Mouse (Mus musculus) CD4-positive, CD25-positive, alpha-beta regulatory T cell (primary cell): ENCODE data around the gene Mark3. TPM values are rescaled to one million over a fixed set of nuclear protein-coding genes. Genes with fewer than 3 reads are reported as not detected.

Source experiments
- polyA plus RNA-seq: library from polyadenylated mRNA; unstranded; fragments of 100-300 nt; shearing (Covaris generic); gene quantifications from one replicate; pipeline ENCODE4 v1.2.1, GENCODE M21; 2017

Gene Mark3
- polyA plus RNA-seq = 129 TPM

DNA sequence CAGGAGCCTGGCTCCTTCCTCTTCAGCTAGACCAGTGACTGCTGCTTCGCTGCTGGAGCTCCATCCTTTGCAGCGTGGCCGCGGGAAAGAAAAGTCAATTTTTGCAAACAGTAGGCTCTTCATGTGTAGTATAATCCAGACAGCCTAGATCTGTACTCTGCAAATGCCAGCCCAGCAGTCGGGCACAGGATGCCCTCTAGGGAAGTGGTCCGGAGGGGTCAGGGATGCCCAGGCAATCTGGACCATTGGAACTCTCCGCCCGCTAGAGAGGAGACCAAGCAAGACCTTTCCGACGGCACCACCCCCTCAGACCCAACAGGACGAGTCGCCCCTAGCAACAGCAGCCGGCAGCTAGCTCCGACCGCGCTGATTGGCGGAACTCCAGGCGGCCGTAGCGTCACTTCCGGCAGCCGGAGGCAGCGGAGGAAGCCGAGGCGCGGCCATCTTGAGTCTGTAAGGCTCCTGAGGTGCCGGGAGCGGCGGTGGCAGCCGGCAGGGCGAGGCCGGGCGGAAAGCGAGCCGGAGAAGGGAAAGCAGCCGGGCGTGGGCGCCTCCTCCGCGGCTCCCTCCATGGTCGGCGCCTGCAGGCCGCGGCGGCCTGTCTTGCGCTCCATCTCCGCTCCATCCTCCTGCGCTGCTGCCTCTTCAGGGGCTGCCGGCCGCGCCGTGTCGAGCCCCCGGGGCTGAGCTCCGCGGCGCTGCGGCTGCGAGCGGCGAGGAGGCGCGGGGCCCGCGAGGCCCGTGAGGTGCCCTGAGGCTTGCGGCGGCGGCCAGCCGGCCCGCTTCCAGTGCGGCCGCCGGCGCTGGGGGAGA, at the start of gene Mark3:
Gene Mark3 (plus strand): TSS at position 450 of the 813 bp plus-strand sequence.

DNA sequence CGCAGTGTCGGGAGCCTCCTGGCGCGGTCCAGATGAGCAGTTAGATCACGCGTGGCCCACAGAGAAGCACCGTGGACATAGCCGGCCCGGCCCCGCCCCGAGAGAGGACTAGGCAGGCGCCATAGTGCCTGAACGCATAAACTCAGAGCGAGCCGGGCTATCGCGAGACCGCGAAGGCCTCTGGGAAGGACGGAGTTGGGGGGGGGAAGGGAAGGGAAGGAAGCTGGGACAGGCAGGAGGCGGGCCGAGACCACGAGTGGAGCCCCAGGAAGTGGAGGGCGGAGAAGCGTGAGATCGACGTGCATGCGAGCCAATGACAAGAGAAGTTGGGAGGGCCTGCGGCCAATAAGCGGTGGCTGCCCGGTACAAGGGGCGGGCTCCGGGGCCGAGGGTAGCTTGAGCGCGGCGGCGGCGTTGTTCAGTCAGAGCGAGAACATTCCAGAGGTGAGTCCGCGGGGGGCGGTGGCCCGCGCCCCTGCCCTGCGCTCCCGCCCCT, 36.5 kb upstream of the Mark3 start, which contains the start of gene Eif5:
Gene Eif5 (plus strand): TSS at position 221 of the 496 bp plus-strand sequence.

DNA sequence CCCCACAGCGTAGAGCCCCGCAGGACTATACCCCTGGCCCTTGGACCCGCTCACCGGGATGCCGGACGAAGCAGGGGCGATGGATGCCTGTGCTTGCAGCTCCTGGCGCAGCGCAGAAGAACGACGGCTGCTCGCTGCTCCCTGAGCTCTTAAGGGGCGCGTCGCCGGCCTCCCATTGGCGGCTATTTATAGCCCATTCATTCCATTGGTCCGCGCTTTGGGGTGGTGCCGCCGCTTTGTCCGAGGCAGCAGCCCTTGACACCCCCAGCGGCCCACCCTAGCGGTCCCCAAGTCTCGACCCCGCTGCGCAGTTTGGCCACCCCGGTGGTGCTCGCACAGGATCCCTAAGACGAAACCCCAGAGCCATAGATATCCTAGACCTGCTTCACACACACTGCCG, 97.9 kb downstream of the Mark3 start, which contains the start of gene Ckb:
Gene Ckb (minus strand): TSS at position 163 of the 400 bp plus-strand sequence.

DNA sequence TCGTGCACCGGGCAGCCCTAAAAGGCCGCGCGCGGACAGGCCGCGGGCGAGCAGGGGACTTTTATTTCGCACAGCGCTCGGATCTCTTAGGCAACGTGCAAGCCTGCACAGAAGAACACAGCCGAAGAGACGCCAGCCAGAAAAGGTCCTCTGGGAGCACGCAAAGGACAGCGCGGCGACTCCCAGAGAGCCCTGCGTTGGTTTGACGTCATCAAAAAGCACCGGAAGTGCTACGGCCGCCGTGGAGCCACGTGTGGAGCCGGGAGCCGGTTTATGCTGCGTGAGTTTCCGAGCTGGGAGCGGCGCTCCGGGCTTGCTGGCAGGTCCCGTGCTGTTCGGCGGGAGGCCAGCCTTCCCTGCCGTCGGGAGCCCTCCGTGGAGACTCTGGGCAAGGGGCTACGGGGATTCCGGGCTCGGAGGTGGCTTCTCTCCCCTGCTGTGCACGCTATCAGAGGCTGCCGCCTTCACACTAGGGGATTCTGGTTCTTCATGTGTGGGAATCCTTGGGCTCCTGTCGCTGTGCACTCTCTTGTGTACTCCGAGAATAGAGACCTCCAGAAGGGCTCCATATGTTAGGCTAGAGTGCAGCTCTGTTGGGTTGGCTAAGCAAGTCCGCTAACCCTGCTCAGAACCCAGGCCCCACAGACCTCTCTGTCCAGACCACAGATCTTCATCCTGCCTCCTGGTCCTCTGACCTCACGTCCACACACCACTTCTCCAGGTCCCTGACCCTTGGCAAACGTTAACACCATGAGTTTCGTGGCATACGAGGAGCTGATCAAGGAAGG, 103.8 kb downstream of the Mark3 start, which contains the start of gene Trmt61a:
Gene Trmt61a (plus strand): TSS at position 224 of the 788 bp plus-strand sequence.

Other genes starting within 250 kb of the Mark3 start
- gene Cdc42bpb, start 196.8 kb upstream of the Mark3 start, polyA plus RNA-seq = 0.24 TPM
- 0.28 TPM for gene Lbhd2, start 167.7 kb upstream of the Mark3 start, polyA plus RNA-seq
- gene Exoc3l4, start 157.5 kb upstream of the Mark3 start, polyA plus RNA-seq = not detected
- gene Tnfaip2, start 132.1 kb upstream of the Mark3 start, polyA plus RNA-seq = 0.32 TPM
- gene Gm266, start 88.7 kb upstream of the Mark3 start, polyA plus RNA-seq = not detected
- gene Eif5, start 36.5 kb upstream of the Mark3 start, polyA plus RNA-seq = 596 TPM
- 38.7 TPM for gene Ckb, start 97.8 kb downstream of the Mark3 start, polyA plus RNA-seq
- gene Trmt61a, start 103.6 kb downstream of the Mark3 start, polyA plus RNA-seq = 24.0 TPM
- 53.1 TPM for gene Bag5, start 138.7 kb downstream of the Mark3 start, polyA plus RNA-seq
- 59.8 TPM for gene Apopt1, start 138.7 kb downstream of the Mark3 start, polyA plus RNA-seq
- gene Klc1, start 184.3 kb downstream of the Mark3 start, polyA plus RNA-seq = 54.3 TPM
- gene Xrcc3, start 239.3 kb downstream of the Mark3 start, polyA plus RNA-seq = 4.1 TPM
- 8.5 TPM for gene Zfyve21, start 239.6 kb downstream of the Mark3 start, polyA plus RNA-seq